Mouse (Mus musculus): ENCODE data around the gene Gm44503. TPM values are rescaled to one million over a fixed set of nuclear protein-coding genes. Genes with fewer than 3 reads are reported as not detected.

Gm44503 gene
- total RNA-seq, 2 experiments from 2014 or later: 0.52 TPM; not detected in 1

Small RNAs within 50 kb of the gene (microRNA-seq; reads per million reads assigned to microRNA genes)
- 0 reads per million in 2 experiments for gene Gm27353

Other genes starting within 250 kb of the Gm44503 start
- gene Prtg, start 152.0 kb upstream of the Gm44503 start, total RNA-seq (2021): 1 to 10 TPM; 3.0 to 3.1 TPM
- gene Pygo1, start 33.2 kb upstream of the Gm44503 start, total RNA-seq (2021): 10 to 100 TPM; 31.6 to 32.5 TPM
- gene Dyx1c1, start 67 bp upstream of the Gm44503 start, total RNA-seq (2021): 1 to 10 TPM; 3.2 to 3.7 TPM
- gene Ccpg1os, start 26.5 kb downstream of the Gm44503 start, total RNA-seq (2021): 10 to 100 TPM; 12.4 to 12.6 TPM
- gene Ccpg1, start 26.6 kb downstream of the Gm44503 start, total RNA-seq (2021): 100 to 1,000 TPM; 149 to 152 TPM
- gene Pigb, start 81.5 kb downstream of the Gm44503 start, total RNA-seq (2021): 10 to 100 TPM; 12.7 TPM
- 10 to 100 TPM; 12.2 to 15.4 TPM for gene Rab27a, start 86.0 kb downstream of the Gm44503 start, total RNA-seq (2021)
- 1 to 10 TPM; 4.0 to 4.3 TPM for gene Khdc3, start 143.0 kb downstream of the Gm44503 start, total RNA-seq (2021)
- gene Gm20509, start 143.6 kb downstream of the Gm44503 start, total RNA-seq (2021): 1 to 10 TPM; 1.0 to 1.1 TPM
- 10 to 100 TPM; 61.8 to 63.9 TPM for gene Rsl24d1, start 154.6 kb downstream of the Gm44503 start, total RNA-seq (2021)

Data from layer of hippocampus, adult 18-20 months (tissue).